Mouse (Mus musculus) testis, adult 2 months (tissue): ENCODE results near the gene Khdrbs1. TPM values are rescaled to one million over a fixed set of nuclear protein-coding genes. Genes with fewer than 3 reads are reported as not detected.
A peak's percentile ranks its signal among the peaks of the same experiment; 100 is the strongest.

ENCODE experiments used
- H3K27ac ChIP-seq: fragments of 200-500 bp; 2 replicates; pipeline ENCODE4 v1.5.1; 2012; ENCODE audit warnings: low read depth, low read length; ENCODE audit not compliant: control insufficient read depth, insufficient read depth
- H3K27me3 ChIP-seq: fragments of 200-500 bp; 2 replicates; pipeline ENCODE4 v1.6.1; 2012; ENCODE audit warnings: mild to moderate bottlenecking, low read length, moderate library complexity; ENCODE audit not compliant: control insufficient read depth, insufficient read depth
- H3K36me3 ChIP-seq: fragments of 200-500 bp; 2 replicates; pipeline ENCODE4 v1.6.1; 2012; ENCODE audit warnings: mild to moderate bottlenecking, low read length; ENCODE audit not compliant: control insufficient read depth, insufficient read depth
- H3K4me1 ChIP-seq: fragments of 200-500 bp; 2 replicates; pipeline ENCODE4 v1.6.1; 2012; ENCODE audit warnings: low read length; ENCODE audit not compliant: control insufficient read depth, insufficient read depth
- H3K4me3 ChIP-seq: fragments of 200-500 bp; 2 replicates; pipeline ENCODE4 v1.5.1; 2012; ENCODE audit warnings: low read depth, mild to moderate bottlenecking, low read length, moderate library complexity, mixed read lengths; ENCODE audit not compliant: control insufficient read depth
- CTCF ChIP-seq: fragments of 200-500 bp; IDR thresholded peaks from 2 replicates; pipeline ENCODE4 v1.5.1; 2012; ENCODE audit warnings: low read depth, mild to moderate bottlenecking, inconsistent platforms, low read length, moderate library complexity; ENCODE audit not compliant: control insufficient read depth, insufficient read depth, insufficient replicate concordance
- POLR2A ChIP-seq: fragments of 200-500 bp; IDR thresholded peaks from 2 replicates; pipeline ENCODE4 v1.6.1; 2012; ENCODE audit warnings: low read depth, mild to moderate bottlenecking, inconsistent platforms, low read length, moderate library complexity; ENCODE audit not compliant: control insufficient read depth
- polyA plus RNA-seq: library from polyadenylated mRNA; depleted of rRNA; stranded (reverse); fragments of >200 nt; gene quantifications from 2 replicates; pipeline ENCODE4 v1.2.3, GENCODE M21; 2012; rRNA removed

Khdrbs1 gene
- polyA plus RNA-seq, 1 experiment: 19.2 TPM

- Histone ChIP-seq H3K36me3 (peaks cover 9% of the 10 kb centered on the region), H3K4me3 (peak overlapping the region; percentile 89), H3K4me1 (peaks cover 4% of the 10 kb centered on the region), H3K27me3 (no peaks in the 10 kb centered on the region), H3K27ac (peak overlapping the region; percentile 92)
- TF ChIP-seq POLR2A: 0 out of 2 replicates have a peak, but pooled peaks have one; percentile 22
- no peak for TF ChIP-seq CTCF
Measured at GRCm38 (mm10) chr4:129662255-129662813, 79.8 kb downstream of the Khdrbs1 start.

- Histone ChIP-seq H3K4me3 (peak overlapping the region; percentile 89), H3K4me1 (peaks cover 4% of the 10 kb centered on the region), H3K36me3 (peaks cover 9% of the 10 kb centered on the region), H3K27me3 (no peaks in the 10 kb centered on the region), H3K27ac (peak overlapping the region; percentile 92)
- TF ChIP-seq POLR2A (no peak), CTCF (no peak)
Measured at GRCm38 (mm10) chr4:129661584-129661983, 80.5 kb downstream of the Khdrbs1 start.

- no peaks in the 10 kb centered on the region for H3K27me3 ChIP-seq
- no peak overlapping the region for H3K4me3 ChIP-seq
- H3K36me3 ChIP-seq: peaks cover 3% of the 10 kb centered on the region
- no peak overlapping the region for H3K27ac ChIP-seq
- TF ChIP-seq CTCF: no peak
- H3K4me1 ChIP-seq: no peaks in the 10 kb centered on the region
Measured at GRCm38 (mm10) chr4:129654770-129655169, 87.3 kb downstream of the Khdrbs1 start.

Other genes with a start within 250 kb of the Khdrbs1 start
- gene Marcksl1, start 228.7 kb downstream of the Khdrbs1 start, polyA plus RNA-seq: 55.6 and 69.9 TPM in 2 replicates
- 123 and 132 TPM in 2 replicates for gene Hdac1, start 199.6 kb downstream of the Khdrbs1 start, polyA plus RNA-seq
- gene Lck, start 168.7 kb downstream of the Khdrbs1 start, polyA plus RNA-seq: 1.8 and 2.5 TPM in 2 replicates
- gene Fam167b, start 163.8 kb downstream of the Khdrbs1 start, polyA plus RNA-seq: 0.19 TPM in 1 of 2 replicates, not detected in the other
- gene Eif3i, start 141.7 kb downstream of the Khdrbs1 start, polyA plus RNA-seq: 204 and 221 TPM in 2 replicates
- gene Tmem234, start 141.6 kb downstream of the Khdrbs1 start, polyA plus RNA-seq: 50.1 and 56.2 TPM in 2 replicates
- gene Dcdc2b, start 128.0 kb downstream of the Khdrbs1 start, polyA plus RNA-seq: 15.5 and 19.4 TPM in 2 replicates
- 45.7 and 46.2 TPM in 2 replicates for gene Iqcc, start 123.2 kb downstream of the Khdrbs1 start, polyA plus RNA-seq
- 13.8 and 14.1 TPM in 2 replicates for gene Ccdc28b, start 118.4 kb downstream of the Khdrbs1 start, polyA plus RNA-seq
- 15.3 and 15.9 TPM in 2 replicates for gene Txlna, start 101.2 kb downstream of the Khdrbs1 start, polyA plus RNA-seq
- gene Kpna6, start 69.5 kb downstream of the Khdrbs1 start, polyA plus RNA-seq: 140 and 143 TPM in 2 replicates
- 273 and 283 TPM in 2 replicates for gene Tmem39b, start 45.5 kb downstream of the Khdrbs1 start, polyA plus RNA-seq
- 39.9 and 48.8 TPM in 2 replicates for gene Ptp4a2, start 68.9 kb upstream of the Khdrbs1 start, polyA plus RNA-seq
- 5.1 and 5.4 TPM in 2 replicates for gene Spocd1, start 186.9 kb upstream of the Khdrbs1 start, polyA plus RNA-seq
- 1.2 and 1.6 TPM in 2 replicates for gene Adgrb2, start 242.6 kb upstream of the Khdrbs1 start, polyA plus RNA-seq